Mouse (Mus musculus) lung, adult 18-20 months (tissue): ENCODE measurements at regions not wholly inside any gene's neighbourhood (a gene's known extent, or its start where the extent isn't known, plus 50 kb on each side); places are given as distances from the start of the nearest gene placed in this dataset.

Source experiments
- DNase-seq, 2 experiments: peaks; one replicate each; pipeline ENCODE4 v3.0.0; 2022; ENCODE audit warnings: mixed read lengths in 2 of 2

- DNase-seq = no peak
Measured at GRCm38 (mm10) chr10:61034056-61034455, 55.1 kb upstream of the Pcbd1 start.

- peak in 1 of 2 experiments; percentile 5 for DNase-seq
Measured at GRCm38 (mm10) chr10:61028598-61028997, 60.5 kb upstream of the Pcbd1 start.

GRCm38 (mm10) chr10:61027215-61027614 lies 61.9 kb upstream of the Pcbd1 start:
- no peak for DNase-seq

- no peak for DNase-seq
Measured at GRCm38 (mm10) chr10:61025061-61025460, 64.1 kb upstream of the Pcbd1 start.

GRCm38 (mm10) chr10:61024166-61024565 lies 65.0 kb upstream of the Pcbd1 start:
- DNase-seq = no peak

- DNase-seq = no peak
Measured at GRCm38 (mm10) chr10:61023431-61023830, 65.7 kb upstream of the Pcbd1 start.

- DNase-seq = no peak
Measured at GRCm38 (mm10) chr10:61019566-61019965, 69.6 kb upstream of the Pcbd1 start.

- DNase-seq = no peak
Measured at GRCm38 (mm10) chr10:61012199-61012695, 76.9 kb upstream of the Pcbd1 start.

GRCm38 (mm10) chr10:61010697-61011096 lies 78.4 kb upstream of the Pcbd1 start:
- no peak for DNase-seq

GRCm38 (mm10) chr10:61007403-61007802 lies 81.7 kb upstream of the Pcbd1 start:
- DNase-seq = no peak

GRCm38 (mm10) chr10:61001745-61002160 lies 87.4 kb upstream of the Pcbd1 start:
- no peak for DNase-seq

GRCm38 (mm10) chr10:60997393-60997792 lies 91.7 kb upstream of the Pcbd1 start:
- no peak for DNase-seq

GRCm38 (mm10) chr10:60995908-60996640 lies 93.1 kb upstream of the Pcbd1 start:
- DNase-seq = no peak

- peak; percentile 9 to 15 for DNase-seq
Measured at GRCm38 (mm10) chr10:60985109-60985576, 104.0 kb upstream of the Pcbd1 start.

GRCm38 (mm10) chr10:60981770-60982169 lies 107.4 kb upstream of the Pcbd1 start:
- no peak for DNase-seq

- DNase-seq = no peak
Measured at GRCm38 (mm10) chr10:60973615-60974014, 115.5 kb upstream of the Pcbd1 start.

GRCm38 (mm10) chr10:60964843-60965242 lies 124.3 kb upstream of the Pcbd1 start:
- DNase-seq = no peak

- DNase-seq = no peak
Measured at GRCm38 (mm10) chr10:60957820-60958233, 126.4 kb upstream of the Unc5b start.

- DNase-seq = no peak
Measured at GRCm38 (mm10) chr10:60955467-60955866, 124.1 kb upstream of the Unc5b start.

- DNase-seq = no peak
Measured at GRCm38 (mm10) chr10:60952495-60952894, 121.1 kb upstream of the Unc5b start.

GRCm38 (mm10) chr10:60948983-60949677 lies 117.7 kb upstream of the Unc5b start:
- DNase-seq = no peak

- no peak for DNase-seq
Measured at GRCm38 (mm10) chr10:60943074-60943473, 111.7 kb upstream of the Unc5b start.

GRCm38 (mm10) chr10:60938749-60939148 lies 107.4 kb upstream of the Unc5b start:
- DNase-seq = no peak

GRCm38 (mm10) chr10:60937517-60937866 lies 106.1 kb upstream of the Unc5b start:
- DNase-seq = no peak
